Mouse (Mus musculus) myocyte (in vitro differentiated cells): Measurements from ENCODE around the gene Itih4.

Source experiments
- MYOG ChIP-seq, 3 experiments: IDR thresholded peaks; one replicate each; pipeline ENCODE4 v1.6.1; 2011; ENCODE audit warnings: control low read depth in 2 of 3, low read depth in 2 of 3, mild to moderate bottlenecking in 2 of 3; ENCODE audit not compliant: insufficient read length in 2 of 3, control insufficient read depth in 1 of 3, insufficient read depth in 1 of 3
- POLR2AphosphoS2 ChIP-seq: IDR thresholded peaks from one replicate; pipeline ENCODE4 v1.6.1; 2011; ENCODE audit warnings: low read depth, control low read depth; ENCODE audit not compliant: insufficient read length
- USF1 ChIP-seq: IDR thresholded peaks from one replicate; pipeline ENCODE4 v1.6.1; 2011; ENCODE audit warnings: low read depth, mild to moderate bottlenecking, control low read depth, moderate library complexity

GRCm38 (mm10) chr14:30913404-30913803 lies 27.1 kb downstream of the Itih4 start:
- TF ChIP-seq USF1 = no peak
- no peak for TF ChIP-seq MYOG (IDR thresholded peaks at IDR 0.05; ENCODE audit: control insufficient read depth in 1 of 3, insufficient read depth in 1 of 3, insufficient read length in 2 of 3, low read depth in 2 of 3)
- TF ChIP-seq POLR2AphosphoS2 = no peak
